Mouse (Mus musculus) ovary, postnatal 36 days (tissue): ENCODE data around the gene Msmb.

ENCODE experiments used
- DNase-seq: peaks from one replicate; pipeline ENCODE4 v3.0.0; 2022; ENCODE audit warnings: low spot score, mixed read lengths

Msmb gene

GRCm38 (mm10) chr14:32145809-32146511, 4.1 kb downstream of the Msmb start:
- DNase-seq, result no peak

- DNase-seq, result no peak
Observed at GRCm38 (mm10) chr14:32146578-32146977, 4.8 kb downstream of the Msmb start.

DNA sequence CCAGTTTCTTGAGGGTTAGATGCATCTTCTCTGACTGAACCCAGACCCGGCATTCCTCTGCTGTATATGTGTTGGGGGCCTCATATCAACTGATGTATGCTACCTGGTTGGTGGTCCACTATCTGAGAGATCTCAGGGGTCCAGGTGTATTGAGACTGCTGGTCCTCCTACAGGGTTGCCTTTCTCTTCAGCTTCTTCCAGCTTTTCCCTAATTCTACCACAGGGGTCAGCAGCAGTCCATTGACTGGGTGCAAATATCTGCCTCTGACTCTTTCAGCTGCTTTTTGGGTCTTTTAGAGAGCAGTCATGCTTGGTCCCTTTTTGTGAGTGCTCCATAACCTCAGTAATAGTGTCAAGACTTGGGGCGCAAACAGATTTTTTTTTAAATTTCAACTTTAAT, 9.0 kb downstream of the Msmb start:
- DNase-seq, result no peak

GRCm38 (mm10) chr14:32152243-32152965, 10.6 kb downstream of the Msmb start:
- no peak for DNase-seq

- DNase-seq, result no peak
Observed at GRCm38 (mm10) chr14:32153156-32153555, 11.3 kb downstream of the Msmb start.

GRCm38 (mm10) chr14:32154758-32155157, 12.9 kb downstream of the Msmb start:
- no peak for DNase-seq

DNA sequence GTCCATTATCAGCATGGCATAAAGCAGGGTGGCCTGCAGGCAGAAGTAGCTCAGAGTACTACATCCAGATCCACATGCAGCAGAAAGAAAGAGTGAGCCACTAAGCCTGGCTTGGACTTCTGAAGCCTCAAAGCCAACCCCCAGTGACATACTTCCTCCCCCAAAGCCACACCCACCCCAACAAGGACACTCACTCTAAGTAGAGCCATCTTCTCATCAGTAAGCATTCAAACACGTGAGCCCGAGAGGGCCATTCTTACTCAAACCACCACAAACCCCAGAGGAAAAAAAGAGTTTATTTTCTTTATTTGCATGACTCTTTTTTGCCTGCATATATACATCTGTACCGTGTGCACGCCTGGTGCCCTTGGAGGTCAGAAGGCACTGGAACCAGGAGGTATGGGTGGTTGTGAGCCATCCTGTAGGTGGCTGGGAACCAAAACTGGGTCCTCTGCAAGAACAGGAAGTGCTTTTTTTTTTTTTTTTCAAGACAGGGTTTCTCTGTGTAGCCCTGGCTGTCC, 17.4 kb downstream of the Msmb start:
- DNase-seq, result no peak

DNA sequence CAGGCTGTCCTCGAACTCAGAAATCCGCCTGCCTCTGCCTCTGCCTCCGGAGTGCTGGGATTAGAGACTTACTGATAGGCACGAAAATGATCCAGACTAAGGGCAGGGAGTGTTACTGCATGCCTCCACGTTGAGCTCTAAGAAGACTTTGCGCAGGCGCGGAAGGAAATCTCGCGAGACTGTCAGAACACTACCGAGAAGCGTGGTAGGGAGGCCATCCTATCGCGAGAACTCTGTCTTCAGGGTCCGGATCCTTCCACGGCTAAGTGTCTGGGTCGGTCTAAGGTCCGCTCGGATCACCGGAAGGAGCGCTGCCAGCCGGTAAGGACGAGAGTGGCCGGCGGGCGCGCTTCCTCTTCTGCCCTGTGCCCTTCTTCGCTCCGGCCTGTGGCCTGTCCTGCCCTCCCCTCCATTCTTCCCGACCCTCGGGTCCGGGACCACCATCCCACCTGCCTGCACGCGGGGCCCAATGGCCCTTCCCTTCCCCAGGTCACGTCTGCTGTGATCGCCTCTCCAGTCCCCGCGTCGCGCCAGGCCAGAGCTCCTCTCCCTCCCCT, 17.9 kb downstream of the Msmb start, which contains the start of gene Ncoa4:
Gene Ncoa4 (plus strand): TSS at position 176 of the 557 bp plus-strand sequence.
- DNase-seq, result peak; percentile 97

- no peak for DNase-seq
Observed at GRCm38 (mm10) chr14:32160563-32160962, 18.7 kb downstream of the Msmb start.

DNA sequence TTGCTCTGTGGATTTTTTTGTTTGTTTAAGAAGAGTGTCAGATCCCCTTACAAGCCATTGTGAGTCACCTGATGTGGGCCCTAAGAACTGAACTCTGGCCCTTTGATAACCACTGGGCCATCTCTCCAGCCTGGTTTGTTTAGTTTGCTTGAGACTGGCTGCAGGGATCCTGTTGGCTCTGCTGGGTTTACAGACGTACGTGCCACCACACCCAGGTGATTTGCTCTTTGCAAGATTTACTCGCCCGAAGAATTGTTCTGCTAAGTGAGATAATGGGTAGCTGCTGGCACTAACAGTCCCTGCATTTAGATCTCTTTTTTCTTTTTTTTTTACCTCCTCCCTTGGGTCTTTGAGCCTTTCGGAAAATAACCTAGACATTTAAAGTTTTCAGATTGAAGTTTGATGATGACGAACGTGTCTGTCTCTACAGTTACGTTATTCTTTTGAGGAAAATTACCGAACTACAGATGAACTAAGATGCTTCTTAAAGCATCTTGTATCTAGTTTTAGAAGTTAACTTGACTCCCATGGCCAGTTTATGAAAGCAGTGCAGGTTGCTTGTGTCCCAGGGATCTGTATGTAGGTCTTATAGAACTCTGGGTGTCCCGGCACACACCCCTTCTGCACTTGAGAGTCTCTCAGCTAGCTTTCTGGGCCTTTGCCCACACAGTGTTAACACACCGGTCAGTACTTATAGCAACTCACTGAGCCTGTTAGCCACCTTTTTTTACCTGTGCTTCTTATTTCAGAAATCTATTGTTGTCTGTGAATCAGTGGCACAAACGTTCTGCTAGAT, 19.5 kb downstream of the Msmb start:
- no peak for DNase-seq

GRCm38 (mm10) chr14:32162231-32162630, 20.4 kb downstream of the Msmb start:
- no peak for DNase-seq

GRCm38 (mm10) chr14:32163203-32163888, 21.5 kb downstream of the Msmb start:
- DNase-seq, result no peak

DNA sequence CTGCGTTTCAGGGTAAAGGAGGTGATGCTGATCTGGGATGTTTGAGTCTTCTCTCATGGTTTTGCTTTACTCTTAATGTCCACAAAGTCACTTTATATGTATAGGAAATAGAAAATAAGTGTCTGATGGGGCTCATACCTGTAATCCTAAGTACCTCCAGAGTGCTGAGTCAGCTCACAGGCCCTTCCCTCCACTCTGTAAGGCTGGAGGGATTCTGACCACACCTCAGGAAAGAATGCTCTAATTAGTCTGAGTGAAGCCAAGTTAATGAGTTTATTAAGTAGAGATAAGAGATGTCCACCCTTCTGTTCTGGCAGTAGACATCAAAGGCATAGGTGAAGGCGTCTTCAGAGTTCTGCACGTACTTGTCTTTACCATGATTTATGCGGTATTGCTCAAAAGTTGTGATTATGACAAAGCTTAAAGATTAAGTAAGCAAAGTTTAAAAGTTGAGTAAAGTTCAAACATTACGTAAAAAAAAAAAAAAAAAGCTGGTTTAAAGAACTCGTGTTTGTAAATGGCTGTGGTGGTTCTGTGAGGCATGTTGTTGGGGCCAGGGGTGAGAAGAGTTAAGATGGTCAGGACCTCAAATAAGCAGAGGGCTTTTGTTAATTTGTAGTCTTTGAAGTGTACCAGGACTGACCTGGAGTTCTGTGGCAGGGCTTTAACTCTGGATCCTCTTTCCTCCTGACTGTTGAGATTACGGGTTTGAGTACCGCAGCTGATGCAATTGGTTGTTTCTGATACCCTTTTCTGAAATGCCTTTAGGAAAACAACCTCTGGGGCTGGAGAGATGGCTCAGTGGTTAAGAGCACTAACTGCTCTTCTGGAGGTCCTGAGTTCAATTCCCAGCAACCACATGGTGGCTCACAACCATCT, 22.6 kb downstream of the Msmb start:
- DNase-seq, result no peak

- DNase-seq, result peak; percentile 77
Observed at GRCm38 (mm10) chr14:32165278-32166061, 23.6 kb downstream of the Msmb start.

DNA sequence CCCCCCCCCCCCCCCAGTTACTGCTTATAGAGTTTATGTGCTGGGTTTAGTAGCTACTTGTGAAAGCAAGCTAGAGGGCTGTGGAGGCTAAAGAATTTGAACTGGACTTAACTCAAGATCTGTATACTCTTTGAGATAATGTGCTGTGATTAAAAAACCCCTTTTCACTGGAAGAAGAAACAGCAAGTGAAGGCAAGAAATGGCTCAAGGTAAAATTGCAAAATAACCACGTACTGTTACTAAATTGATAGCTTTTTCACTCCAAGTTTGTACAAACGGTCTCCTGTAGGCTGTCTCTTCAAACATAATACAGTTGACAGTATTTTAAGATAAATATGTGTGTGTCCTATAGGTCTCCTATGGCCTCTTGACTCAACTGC, 24.2 kb downstream of the Msmb start:
- no peak for DNase-seq

GRCm38 (mm10) chr14:32166840-32167239, 25.0 kb downstream of the Msmb start:
- DNase-seq, result no peak

GRCm38 (mm10) chr14:32167326-32167725, 25.5 kb downstream of the Msmb start:
- DNase-seq, result no peak

DNA sequence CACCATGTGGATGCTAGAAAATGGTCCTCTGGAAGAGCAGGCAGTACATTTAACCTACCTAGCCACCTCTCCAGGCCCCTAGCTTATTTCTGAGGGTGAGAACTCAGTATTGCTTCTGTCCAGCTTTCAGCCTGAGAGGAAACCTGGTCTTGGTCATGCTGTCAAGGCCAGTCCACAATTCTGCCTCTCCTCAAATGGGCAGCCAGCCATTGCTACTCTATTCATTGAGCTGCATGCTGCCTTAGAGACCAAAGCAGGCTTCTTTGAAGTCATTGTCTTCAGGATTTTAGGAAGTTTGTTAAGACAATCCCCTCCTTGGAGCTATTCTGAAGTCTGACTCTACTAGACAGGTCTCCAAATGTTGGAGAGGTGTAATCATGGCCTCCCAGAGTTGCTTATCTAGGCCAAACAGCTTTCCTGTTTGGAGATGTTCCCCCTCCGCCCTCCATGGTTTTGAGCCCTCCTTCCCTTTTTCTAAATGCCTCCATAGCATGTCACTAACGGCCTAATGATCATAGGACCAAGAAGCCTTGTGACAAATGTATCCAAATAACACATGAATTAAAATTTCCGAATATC, 26.9 kb downstream of the Msmb start:
- no peak for DNase-seq

DNA sequence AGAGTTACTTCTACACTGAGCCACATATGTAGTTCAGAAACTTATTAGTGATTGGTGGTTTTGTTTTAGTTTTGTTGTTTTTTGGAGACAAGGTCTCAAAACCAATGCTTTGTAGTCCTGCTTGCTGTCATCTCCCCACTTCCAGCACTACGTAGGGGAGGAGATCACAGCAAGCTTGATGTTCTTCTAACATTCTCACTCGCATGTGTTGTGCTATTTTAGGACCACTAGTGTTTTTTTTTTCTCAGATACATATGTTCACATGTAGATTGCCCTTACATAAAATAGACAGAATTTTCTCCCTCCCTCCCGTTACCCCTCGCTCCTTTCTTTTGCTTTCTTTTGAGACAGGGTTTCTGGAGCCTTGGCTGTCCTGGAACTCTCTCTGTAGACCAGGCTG, 28.3 kb downstream of the Msmb start:
- no peak for DNase-seq
